Mouse (Mus musculus): ENCODE measurements around the gene Nav2.

Nav2 gene

GRCm38 (mm10) chr7:49172926-49173325, 264.4 kb downstream of the Nav2 start:
- DNase-seq: peak; percentile 36

GRCm38 (mm10) chr7:49175784-49176409, 267.4 kb downstream of the Nav2 start:
- DNase-seq: no peak

- DNase-seq: no peak
Observed at GRCm38 (mm10) chr7:49176590-49177201, 268.2 kb downstream of the Nav2 start.

GRCm38 (mm10) chr7:49178217-49178616, 269.7 kb downstream of the Nav2 start:
- no peak for DNase-seq

GRCm38 (mm10) chr7:49181010-49181409, 272.5 kb downstream of the Nav2 start:
- DNase-seq: no peak

GRCm38 (mm10) chr7:49182427-49182826, 273.9 kb downstream of the Nav2 start:
- DNase-seq: no peak

- DNase-seq: no peak
Observed at GRCm38 (mm10) chr7:49183696-49184095, 275.2 kb downstream of the Nav2 start.

GRCm38 (mm10) chr7:49185991-49186390, 277.5 kb downstream of the Nav2 start:
- DNase-seq: no peak

- DNase-seq: no peak
Observed at GRCm38 (mm10) chr7:49189364-49189763, 280.8 kb downstream of the Nav2 start.

- DNase-seq: no peak
Observed at GRCm38 (mm10) chr7:49190231-49190985, 281.9 kb downstream of the Nav2 start.

GRCm38 (mm10) chr7:49191081-49191678, 282.7 kb downstream of the Nav2 start:
- DNase-seq: no peak

- no peak for DNase-seq
Observed at GRCm38 (mm10) chr7:49192061-49192695, 283.7 kb downstream of the Nav2 start.

GRCm38 (mm10) chr7:49195711-49196147, 287.2 kb downstream of the Nav2 start:
- DNase-seq: no peak

GRCm38 (mm10) chr7:49199366-49199765, 290.9 kb downstream of the Nav2 start:
- DNase-seq: no peak

GRCm38 (mm10) chr7:49200270-49200669, 291.8 kb downstream of the Nav2 start:
- no peak for DNase-seq

- no peak for DNase-seq
Observed at GRCm38 (mm10) chr7:49202971-49203370, 294.5 kb downstream of the Nav2 start.

- DNase-seq: no peak
Observed at GRCm38 (mm10) chr7:49204856-49205255, 296.3 kb downstream of the Nav2 start.

- no peak for DNase-seq
Observed at GRCm38 (mm10) chr7:49205551-49205950, 297.0 kb downstream of the Nav2 start.

- DNase-seq: no peak
Observed at GRCm38 (mm10) chr7:49206775-49207676, 298.5 kb downstream of the Nav2 start.

- peak; percentile 73 for DNase-seq
Observed at GRCm38 (mm10) chr7:49209526-49209925, 301.0 kb downstream of the Nav2 start.

GRCm38 (mm10) chr7:49210721-49211120, 302.2 kb downstream of the Nav2 start:
- peak; percentile 48 for DNase-seq

- peak; percentile 68 for DNase-seq
Observed at GRCm38 (mm10) chr7:49213011-49213410, 304.5 kb downstream of the Nav2 start.
